Mouse (Mus musculus): ENCODE measurements around the gene Edc4. TPM values are rescaled to one million over a fixed set of nuclear protein-coding genes. Genes with fewer than 3 reads are reported as not detected.

Gene Edc4
- total RNA-seq, 4 experiments from 2014 or later: 65.0 to 72.8 (median 69.3) TPM

DNA sequence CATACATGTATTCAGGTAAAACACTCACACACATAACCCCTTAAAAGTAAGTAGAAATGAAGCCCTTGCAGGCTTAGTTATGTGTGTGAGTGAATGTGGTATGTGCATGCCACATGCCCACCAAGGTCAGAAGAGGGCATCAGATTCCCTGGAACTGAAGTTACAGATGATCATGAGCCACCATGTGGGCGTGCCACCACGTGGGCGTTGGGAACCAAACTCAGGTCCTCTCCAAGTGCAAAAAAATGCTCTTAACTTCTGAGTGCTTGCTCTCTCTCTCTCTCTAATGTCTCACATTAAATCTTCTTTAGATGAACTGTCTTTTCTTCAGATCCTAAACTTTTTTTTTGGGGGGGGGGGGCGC is 57.6 kb downstream of the Edc4 start, which contains the start of gene Psmb10:
TSS of gene Psmb10 (minus strand) at position 139 of the 364 bp plus-strand sequence.
- no peak for DNase-seq (ENCODE audit: low spot score in 2 of 2)

DNA sequence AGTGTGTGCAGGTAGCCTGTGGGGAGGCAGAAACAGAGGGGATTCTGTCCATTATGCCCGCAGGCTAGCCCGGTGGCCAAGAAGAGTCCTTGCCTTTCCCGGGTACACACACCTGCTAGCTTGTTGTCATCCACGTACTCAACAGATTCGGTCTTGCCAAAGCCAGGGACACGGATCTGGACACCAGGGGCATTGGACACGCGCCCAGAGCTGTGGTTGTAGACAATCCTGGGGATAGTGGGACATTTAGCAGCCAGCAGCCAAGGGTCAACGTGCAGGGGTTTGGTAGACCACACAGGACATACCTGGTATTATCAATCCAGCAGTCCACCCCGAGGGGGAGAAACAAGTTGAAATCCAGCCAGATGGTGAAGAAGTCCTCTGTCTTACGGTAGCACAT is 61.3 kb downstream of the Edc4 start:
- no peak for DNase-seq (ENCODE audit: low spot score in 2 of 2)

- DNase-seq (ENCODE audit: low spot score in 2 of 2): no peak
These were observed 61.9 kb downstream of the Edc4 start for GRCm38 (mm10) chr8:105942542-105942941.

DNA sequence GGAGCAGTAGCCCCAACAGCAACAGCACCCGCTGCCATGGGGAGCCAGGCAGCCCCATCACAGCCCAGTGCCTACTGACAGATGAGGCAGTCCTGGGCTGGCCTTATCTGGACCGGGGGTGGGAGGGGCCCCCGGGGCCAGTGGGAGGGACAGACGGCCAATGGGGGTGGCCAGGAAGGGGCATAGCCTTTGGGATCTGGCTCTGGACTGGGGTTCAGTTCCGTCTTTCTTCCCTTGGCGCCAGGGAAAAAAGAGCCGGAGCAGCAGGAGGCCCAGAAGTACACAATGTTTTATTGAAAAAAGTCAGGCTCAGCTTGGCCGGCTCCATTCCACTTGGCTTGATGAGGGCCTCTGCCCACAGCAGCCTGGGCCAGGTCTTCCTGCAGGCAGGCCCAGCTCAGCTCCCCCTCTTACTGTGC is 62.6 kb downstream of the Edc4 start, which contains the start of gene Lcat:
TSS of gene Lcat (minus strand) at position 62 of the 419 bp plus-strand sequence.
- peak; percentile 61 to 70 for DNase-seq (ENCODE audit: low spot score in 2 of 2)

Other genes starting within 250 kb of the Edc4 start
- 10 to 100 TPM; 67.5 to 77.9 (median 71.5) TPM for gene Ctcf, start 244.3 kb upstream of the Edc4 start, total RNA-seq (2022)
- gene Agrp, start 243.5 kb upstream of the Edc4 start, total RNA-seq (2022): under 1 TPM in 1 of 4 experiments, not detected in 3; 0.79 TPM
- 10 to 100 TPM; 61.2 to 71.3 (median 68.4) TPM for gene Carmil2, start 194.6 kb upstream of the Edc4 start, total RNA-seq (2022)
- gene Acd, start 179.8 kb upstream of the Edc4 start, total RNA-seq (2022): 10 to 100 TPM; 42.1 to 47.0 (median 43.1) TPM
- 10 to 100 TPM; 29.4 to 33.7 (median 32.5) TPM for gene Pard6a, start 179.7 kb upstream of the Edc4 start, total RNA-seq (2022)
- gene 4933405L10Rik, start 173.2 kb upstream of the Edc4 start, total RNA-seq (2022): under 1 TPM; 0.41 to 0.78 (median 0.45) TPM
- 10 to 100 TPM; 10.7 to 11.7 (median 11.0) TPM for gene Enkd1, start 172.7 kb upstream of the Edc4 start, total RNA-seq (2022)
- 10 to 100 TPM; 17.8 to 21.3 (median 19.8) TPM for gene Gfod2, start 122.2 kb upstream of the Edc4 start, total RNA-seq (2022)
- 10 to 100 TPM; 24.0 to 28.4 (median 26.2) TPM for gene Ranbp10, start 53.5 kb upstream of the Edc4 start, total RNA-seq (2022)
- under 1 TPM in 3 of 4 experiments, not detected in 1; 0.18 to 0.49 (median 0.31) TPM for gene Tsnaxip1, start 53.1 kb upstream of the Edc4 start, total RNA-seq (2022)
- 10 to 100 TPM; 11.6 to 18.5 (median 14.0) TPM for gene Cenpt, start 27.6 kb upstream of the Edc4 start, total RNA-seq (2022)
- 10 to 100 TPM; 36.4 to 39.7 (median 38.3) TPM for gene Thap11, start 25.7 kb upstream of the Edc4 start, total RNA-seq (2022)
- 10 to 100 TPM; 12.8 to 36.2 (median 22.6) TPM for gene Nutf2, start 20.3 kb upstream of the Edc4 start, total RNA-seq (2022)
- gene Nrn1l, start 12.7 kb downstream of the Edc4 start, total RNA-seq (2022): 1 to 10 TPM in 2 of 4 experiments, under 1 TPM in 1, not detected in 1; 0.92 to 2.9 (median 2.7) TPM
- gene Pskh1, start 19.6 kb downstream of the Edc4 start, total RNA-seq (2022): 1 to 10 TPM; 7.5 to 9.6 (median 9.1) TPM
- 1 to 10 TPM in 1 of 4 experiments, under 1 TPM in 3; 0.74 to 2.0 (median 0.82) TPM for gene Ctrl, start 53.0 kb downstream of the Edc4 start, total RNA-seq (2022)
- gene Psmb10, start 57.6 kb downstream of the Edc4 start, total RNA-seq (2022): 10 to 100 TPM; 59.9 to 90.3 (median 75.5) TPM
- 10 to 100 TPM; 30.9 to 47.5 (median 35.4) TPM for gene Lcat, start 62.5 kb downstream of the Edc4 start, total RNA-seq (2022)
- gene Slc12a4, start 85.2 kb downstream of the Edc4 start, total RNA-seq (2022): 10 to 100 TPM; 19.4 to 24.7 (median 22.1) TPM
- gene Dpep3, start 98.5 kb downstream of the Edc4 start, total RNA-seq (2022): not detected
- 10 to 100 TPM; 20.5 to 23.4 (median 21.8) TPM for gene Dus2, start 110.5 kb downstream of the Edc4 start, total RNA-seq (2022)
- not detected for gene Dpep2nb, start 125.1 kb downstream of the Edc4 start, total RNA-seq (2022)
- 10 to 100 TPM; 12.9 to 15.3 (median 13.6) TPM for gene Ddx28, start 131.0 kb downstream of the Edc4 start, total RNA-seq (2022)
- 10 to 100 TPM; 13.0 to 14.3 (median 14.0) TPM for gene Nfatc3, start 178.0 kb downstream of the Edc4 start, total RNA-seq (2022)